Mouse (Mus musculus) gastrocnemius, postnatal 4 days (tissue): ENCODE results near the gene Fgf14. TPM values are rescaled to one million over a fixed set of nuclear protein-coding genes. Genes with fewer than 3 reads are reported as not detected.
"Not testable (repeated sequence)": the region's sequence is repeated elsewhere in the genome, so short reads cannot be mapped to it uniquely, and the experiment has no call there.

ENCODE experiments used
- DNase-seq, 2 experiments: peaks; one replicate each; pipeline ENCODE4 v3.0.0; 2021 to 2022; ENCODE audit warnings: low spot score in 2 of 2, mixed read lengths in 2 of 2
- total RNA-seq, 2 experiments: library from RNA; stranded (reverse); gene quantifications; 2 replicates each; pipeline ENCODE4 v1.2.3; 2021

The Fgf14 gene
- total RNA-seq, 2 experiments from 2014 or later = 0.10 TPM; not detected in 1

GRCm38 (mm10) chr14:124195331-124195730 lies 481.6 kb downstream of the Fgf14 start:
- no peak for DNase-seq

- DNase-seq = no peak
Measured at GRCm38 (mm10) chr14:124192815-124193142, 484.1 kb downstream of the Fgf14 start.

GRCm38 (mm10) chr14:124191913-124192814 lies 484.8 kb downstream of the Fgf14 start:
- peak in 1 of 2 experiments; percentile 10 for DNase-seq

DNA sequence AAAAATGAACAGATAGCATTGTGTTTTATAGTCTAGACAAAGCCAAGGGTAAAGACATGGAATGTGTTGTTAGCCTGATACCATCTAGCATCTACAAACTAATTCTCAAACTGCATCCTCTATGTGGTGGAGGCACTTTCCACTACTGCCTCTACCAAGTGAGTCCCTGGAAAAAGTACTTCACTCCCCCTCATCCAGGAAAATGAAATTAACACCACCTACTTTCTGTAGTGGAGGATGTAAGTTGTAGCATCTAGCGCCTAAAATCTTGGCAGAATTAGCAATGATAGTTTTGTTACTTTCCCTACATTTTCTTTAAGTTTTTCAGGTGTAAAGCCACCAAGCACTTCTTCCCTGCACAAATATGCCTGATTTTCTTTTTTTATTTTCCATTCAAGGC lies 496.7 kb downstream of the Fgf14 start:
- no peak for DNase-seq

DNA sequence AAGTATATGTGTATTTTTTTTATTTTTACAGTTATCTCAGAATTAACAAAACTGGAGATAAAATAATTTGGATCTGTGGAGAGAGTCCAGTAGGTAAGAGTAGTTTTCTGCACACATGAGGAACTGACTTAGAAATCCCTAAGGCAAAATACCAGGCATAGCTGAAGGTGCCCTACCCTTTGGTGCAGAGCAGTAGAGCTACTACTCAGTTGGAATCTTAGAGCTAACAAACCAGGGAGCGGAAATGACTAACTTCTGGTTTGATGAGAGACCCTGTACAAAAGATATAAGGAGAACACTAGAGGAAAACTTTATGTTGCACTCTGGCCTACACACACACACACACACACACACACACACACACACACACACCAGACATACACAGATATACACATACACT lies 502.8 kb downstream of the Fgf14 start:
- DNase-seq = no peak

DNA sequence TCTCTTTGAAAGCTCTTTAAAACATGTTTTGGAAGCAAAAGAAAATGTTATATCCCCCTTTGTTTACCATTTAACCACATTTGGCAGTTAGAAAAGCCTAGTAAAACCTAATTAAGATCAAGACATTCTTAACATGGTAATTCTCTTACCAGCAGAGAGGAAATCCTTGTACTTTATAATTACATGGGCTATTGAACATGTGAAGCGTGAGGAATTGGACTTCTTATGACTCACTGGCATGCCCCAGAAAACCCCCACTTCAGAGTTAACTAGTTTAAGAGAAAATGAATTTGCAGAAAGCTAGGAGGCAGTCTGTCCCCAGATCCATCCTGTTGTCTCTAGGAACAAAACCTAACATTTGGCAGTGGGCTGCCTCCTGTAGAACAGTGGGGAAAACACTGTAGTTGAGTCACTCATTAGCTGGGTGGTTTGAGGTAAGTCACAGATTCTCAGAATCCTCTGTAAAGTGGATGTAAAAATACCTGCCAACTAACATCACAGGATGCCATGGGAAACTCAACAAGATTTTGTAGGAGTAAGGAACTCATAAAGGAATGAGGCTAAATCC lies 513.2 kb downstream of the Fgf14 start:
- no peak for DNase-seq

DNA sequence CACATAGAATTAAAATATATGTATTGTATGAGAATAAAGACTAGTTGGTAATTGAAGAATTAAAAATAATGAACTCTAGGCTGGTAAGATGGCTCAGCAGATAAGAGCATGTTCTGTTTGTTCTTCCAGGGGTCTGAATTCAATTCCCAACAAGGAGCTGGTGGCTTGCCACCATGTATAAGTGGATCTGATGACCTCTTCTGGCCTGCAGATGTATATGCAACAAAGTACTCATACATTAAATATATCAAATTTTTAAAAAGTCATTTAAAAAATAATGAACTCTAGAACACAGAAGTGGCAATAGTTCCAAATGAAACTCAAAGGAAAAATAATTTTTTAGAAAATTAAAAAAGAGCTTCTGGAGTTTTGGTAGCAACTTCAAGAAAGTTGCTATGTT lies 529.5 kb downstream of the Fgf14 start:
- no peak for DNase-seq

GRCm38 (mm10) chr14:124107205-124107873 lies 569.6 kb downstream of the Fgf14 start:
- no peak for DNase-seq

DNA sequence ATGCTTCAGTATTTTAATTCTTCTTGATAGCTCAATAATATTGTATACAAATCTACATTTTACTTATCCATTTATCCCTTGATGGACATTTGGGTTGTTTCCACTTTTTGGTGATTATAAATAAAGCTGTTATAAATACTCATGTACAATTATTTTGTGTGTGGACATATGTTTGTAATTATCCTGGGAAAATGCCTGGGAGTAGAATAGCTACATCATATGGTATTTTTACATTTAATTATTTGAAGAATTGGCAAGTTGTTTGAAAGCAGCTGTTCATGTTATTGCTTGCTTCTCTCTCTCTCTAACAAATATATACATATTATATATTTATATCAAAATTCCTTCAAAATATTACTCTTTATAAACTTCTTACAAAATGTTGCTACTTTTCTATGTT lies 593.8 kb downstream of the Fgf14 start:
- DNase-seq = no peak

DNA sequence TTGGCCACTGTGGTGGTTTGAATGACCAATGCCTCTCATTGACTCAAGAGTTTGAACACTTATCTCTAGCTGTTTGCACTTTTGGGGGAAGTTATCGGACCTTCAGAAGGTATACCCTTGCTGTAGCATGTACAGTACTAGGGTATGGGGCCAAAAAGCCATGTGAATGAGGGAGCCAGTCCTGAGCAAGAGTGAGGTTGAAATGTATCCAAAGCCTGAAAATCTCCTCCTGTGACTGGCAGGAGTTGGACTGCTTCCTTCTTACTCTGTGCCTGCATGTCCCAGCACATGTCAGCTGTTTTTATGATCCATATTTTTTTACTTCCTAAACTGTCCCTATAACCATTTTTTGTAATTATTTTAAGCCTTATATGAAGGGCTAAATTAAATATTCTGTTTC lies 632.9 kb downstream of the Fgf14 start:
- no peak for DNase-seq

GRCm38 (mm10) chr14:124040651-124041050 lies 636.3 kb downstream of the Fgf14 start:
- no peak for DNase-seq

GRCm38 (mm10) chr14:124037434-124037833 lies 639.5 kb downstream of the Fgf14 start:
- no peak for DNase-seq

DNA sequence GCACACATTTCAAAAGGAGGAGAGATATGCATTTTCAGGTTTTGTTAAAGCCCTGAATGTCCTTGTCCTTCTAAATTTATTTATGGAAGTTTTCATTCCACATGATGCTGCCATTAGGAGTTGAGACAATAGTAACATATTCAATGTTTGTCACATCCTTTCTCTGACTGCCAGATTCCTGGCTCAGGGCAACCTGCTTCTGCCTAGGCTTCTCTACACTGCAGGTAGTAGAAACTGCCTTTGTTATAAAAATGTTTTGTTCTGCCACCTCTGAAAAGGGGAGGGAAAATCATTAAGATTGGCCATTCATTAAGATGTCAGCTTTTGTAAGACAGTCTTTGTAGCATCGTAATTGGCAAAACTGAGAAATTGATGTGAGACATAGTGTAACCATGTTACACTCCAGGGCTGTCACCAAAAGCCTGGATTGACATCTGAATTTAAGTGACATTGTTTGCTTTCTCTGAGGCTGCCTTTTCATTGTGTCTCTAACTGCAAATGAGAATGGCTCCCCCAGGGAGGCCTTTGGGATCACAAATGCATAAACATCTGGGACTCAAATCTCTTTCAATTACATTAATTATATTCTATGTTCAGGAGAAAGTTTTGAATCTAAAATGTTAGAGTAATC lies 640.2 kb downstream of the Fgf14 start:
- DNase-seq = no peak

GRCm38 (mm10) chr14:124033302-124033701 lies 643.6 kb downstream of the Fgf14 start:
- DNase-seq = not testable (repeated sequence)

- DNase-seq = no peak
Measured at GRCm38 (mm10) chr14:124027886-124028670, 648.8 kb downstream of the Fgf14 start.

DNA sequence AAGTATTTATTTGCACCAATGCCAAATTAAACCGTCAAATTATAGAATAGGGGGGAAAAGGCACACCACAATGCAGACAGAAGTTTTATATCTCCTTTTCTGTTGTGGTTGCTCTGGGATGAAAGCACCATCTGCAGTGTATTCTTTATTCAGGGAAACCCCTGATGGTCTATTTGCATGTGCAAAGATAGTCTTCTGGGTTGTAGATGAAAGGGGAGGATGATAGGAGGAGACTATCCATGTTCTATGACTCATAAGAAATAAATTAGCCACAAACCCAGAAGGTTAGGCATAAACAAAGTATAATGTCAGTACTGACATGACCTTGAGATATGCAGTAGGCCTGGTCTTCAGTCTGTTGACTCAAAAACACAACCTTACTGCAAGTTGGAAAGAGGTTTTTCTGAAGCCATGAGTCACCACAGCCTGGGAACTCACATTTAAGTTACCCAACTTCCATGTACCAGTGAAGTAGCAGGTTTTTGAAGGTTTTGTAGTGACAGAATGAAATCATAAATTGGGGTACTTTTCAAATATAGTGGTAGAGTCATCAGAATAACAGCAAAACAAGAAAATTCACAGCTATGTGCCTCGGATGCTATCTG lies 686.2 kb downstream of the Fgf14 start:
- DNase-seq = no peak

DNA sequence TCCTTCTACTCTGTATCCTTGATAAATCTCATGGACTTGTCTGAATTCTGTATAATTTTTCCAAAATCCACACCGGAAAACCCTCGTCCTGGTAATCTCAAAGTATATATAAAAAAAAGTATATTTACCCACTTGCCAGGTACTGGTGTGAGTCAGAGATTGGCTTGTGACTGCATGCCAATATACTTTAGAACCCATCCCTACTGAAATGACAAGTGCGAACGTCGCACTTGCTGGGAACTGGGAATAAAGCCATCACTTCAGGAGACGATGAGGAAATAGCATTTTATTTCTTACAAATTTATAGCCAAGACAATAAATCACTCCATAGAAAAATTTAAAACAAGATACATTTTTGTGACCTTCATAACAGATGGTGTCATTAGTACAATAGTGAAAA lies 708.9 kb downstream of the Fgf14 start:
- no peak for DNase-seq

DNA sequence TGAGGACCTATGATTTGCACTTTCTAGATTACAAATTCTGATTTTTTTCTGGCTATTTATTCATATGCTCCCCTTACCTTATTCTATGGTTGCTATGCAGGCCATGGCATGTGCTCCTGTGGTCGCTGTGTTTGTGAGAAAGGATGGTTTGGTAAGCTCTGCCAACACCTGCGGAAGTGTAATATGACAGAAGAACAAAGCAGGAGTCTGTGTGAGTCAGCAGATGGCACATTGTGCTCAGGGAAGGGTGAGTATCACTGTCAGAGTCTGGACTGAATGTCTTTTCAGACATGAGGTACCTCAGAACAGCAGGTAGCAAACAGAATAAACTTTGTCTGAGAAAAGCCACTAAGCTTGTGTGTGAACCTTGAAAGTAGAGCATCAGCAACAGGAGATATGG lies 710.4 kb downstream of the Fgf14 start:
- no peak for DNase-seq
